Mouse (Mus musculus) cerebellum, adult (tissue): ENCODE data around the gene Gja4.
A peak's percentile ranks its signal among the peaks of the same experiment; 100 is the strongest.

ENCODE experiments used
- ATAC-seq: cut with Nextera tagmentation; 2 replicates; pipeline ENCODE4 v1.9.2; 2017; ENCODE audit warnings: mild to moderate bottlenecking, moderate library complexity, mixed read lengths; ENCODE audit not compliant: insufficient number of reproducible peaks, low FRiP score, low TSS enrichment

Gene Gja4

GRCm38 (mm10) chr4:127325276-127325675, 11.4 kb upstream of the Gja4 start:
- ATAC-seq = no peak

- ATAC-seq = peak; percentile 64; the same call in 1 of the 2 replicates
Observed at GRCm38 (mm10) chr4:127324759-127325158, 10.9 kb upstream of the Gja4 start.

- ATAC-seq = no peak
Observed at GRCm38 (mm10) chr4:127324296-127324695, 10.5 kb upstream of the Gja4 start.

- ATAC-seq = no peak
Observed at GRCm38 (mm10) chr4:127323651-127324050, 9.8 kb upstream of the Gja4 start.

GRCm38 (mm10) chr4:127319613-127320012, 5.8 kb upstream of the Gja4 start:
- no peak for ATAC-seq

- ATAC-seq = no peak
Observed at GRCm38 (mm10) chr4:127317143-127317542, 3.3 kb upstream of the Gja4 start.

- no peak for ATAC-seq
Observed at GRCm38 (mm10) chr4:127315753-127316152, 1.9 kb upstream of the Gja4 start.

GRCm38 (mm10) chr4:127314585-127314984, 746 bp upstream of the Gja4 start:
- ATAC-seq = no peak

- no peak for ATAC-seq
Observed at GRCm38 (mm10) chr4:127312349-127312748, 1.5 kb downstream of the Gja4 start.

GRCm38 (mm10) chr4:127311561-127311960, 2.3 kb downstream of the Gja4 start:
- no peak; the same call in 1 of the 2 replicates for ATAC-seq

- no peak for ATAC-seq
Observed at GRCm38 (mm10) chr4:127306915-127307314, 6.9 kb downstream of the Gja4 start.

GRCm38 (mm10) chr4:127303796-127304195, 10.0 kb downstream of the Gja4 start:
- ATAC-seq = no peak

GRCm38 (mm10) chr4:127300503-127300902, 13.3 kb downstream of the Gja4 start:
- ATAC-seq = no peak

GRCm38 (mm10) chr4:127292631-127293030, 21.2 kb downstream of the Gja4 start:
- ATAC-seq = no peak

- no peak for ATAC-seq
Observed at GRCm38 (mm10) chr4:127289039-127289548, 24.7 kb downstream of the Gja4 start.

- no peak for ATAC-seq
Observed at GRCm38 (mm10) chr4:127286907-127287306, 26.9 kb downstream of the Gja4 start.

- no peak for ATAC-seq
Observed at GRCm38 (mm10) chr4:127279241-127279640, 34.6 kb downstream of the Gja4 start.

GRCm38 (mm10) chr4:127278451-127279001, 35.3 kb downstream of the Gja4 start:
- ATAC-seq = no peak

GRCm38 (mm10) chr4:127264183-127264554, 49.7 kb downstream of the Gja4 start:
- ATAC-seq = no peak

- ATAC-seq = no peak
Observed at GRCm38 (mm10) chr4:127263438-127264182, 50.2 kb downstream of the Gja4 start.

- ATAC-seq = no peak
Observed at GRCm38 (mm10) chr4:127261601-127262000, 52.2 kb downstream of the Gja4 start.
